Mouse (Mus musculus) midbrain, embryonic 15.5 days (tissue): ENCODE measurements around the gene Fadd. TPM values are rescaled to one million over a fixed set of nuclear protein-coding genes. Genes with fewer than 3 reads are reported as not detected.

Source experiments
- ATAC-seq: fragments of 200-750 bp; cut with Nextera tagmentation; replicated peaks from 2 replicates; pipeline ENCODE4 v1.8.0; 2017; ENCODE audit warnings: moderate TSS enrichment
- H3K27ac ChIP-seq: fragments of 300-500 bp; sonication (generic); 2 replicates; pipeline ENCODE4 v1.5.1; 2015; ENCODE audit warnings: mild to moderate bottlenecking, inconsistent platforms
- H3K27me3 ChIP-seq: fragments of 300-500 bp; sonication (generic); replicated peaks from 2 replicates; pipeline ENCODE4 v1.6.1; 2015; ENCODE audit warnings: inconsistent platforms
- H3K36me3 ChIP-seq: fragments of 300-500 bp; sonication (generic); replicated peaks from 2 replicates; pipeline ENCODE4 v1.6.1; 2015; ENCODE audit warnings: inconsistent platforms
- H3K4me1 ChIP-seq: fragments of 300-500 bp; sonication (generic); 2 replicates; pipeline ENCODE4 v1.6.1; 2015; ENCODE audit warnings: inconsistent platforms
- H3K4me2 ChIP-seq: fragments of 300-500 bp; sonication (generic); 2 replicates; pipeline ENCODE4 v1.6.1; 2015; ENCODE audit warnings: inconsistent platforms, mild to moderate bottlenecking, moderate library complexity
- H3K4me3 ChIP-seq: fragments of 300-500 bp; sonication (generic); 2 replicates; pipeline ENCODE4 v1.5.1; 2015; ENCODE audit warnings: mild to moderate bottlenecking, inconsistent platforms
- H3K9ac ChIP-seq: fragments of 300-500 bp; sonication (generic); 2 replicates; pipeline ENCODE4 v1.6.1; 2015; ENCODE audit warnings: mild to moderate bottlenecking, inconsistent platforms
- H3K9me3 ChIP-seq: fragments of 300-500 bp; sonication (generic); 2 replicates; pipeline ENCODE4 v1.6.1; 2016; ENCODE audit warnings: inconsistent platforms
- WGBS: fragments of 180-500 bp; shearing (Covaris S2); methylation state at CpG from one replicate; pipeline ENCODE4 v1.1.7; 2015; ENCODE audit warnings: mixed read lengths; 5-methylcytosine and 5-hydroxymethylcytosine counted together
- polyA plus RNA-seq: library from polyadenylated mRNA; unstranded; fragments of >200 nt; fragmentation: Nextera tagmentation; extraction: Ambion mirVana; gene quantifications from 2 replicates; pipeline ENCODE4 v1.2.1, GENCODE M21; 2015

Fadd gene
- polyA plus RNA-seq, 1 experiment from 2014 or later = 5.4 TPM

- Histone ChIP-seq H3K4me1 (peaks cover 38% of the 10 kb centered on the region), H3K27me3 (no peaks in the 10 kb centered on the region), H3K9ac (no peak overlapping the region), H3K27ac (no peak overlapping the region), H3K4me2 (no peak overlapping the region), H3K9me3 (no peaks in the 10 kb centered on the region), H3K36me3 (peaks cover 9% of the 10 kb centered on the region; the same call in 1 of the 2 replicates), H3K4me3 (no peak overlapping the region)
- ATAC-seq = no peak
- WGBS = 99% methylated on average over 2 of the region's 2 CpGs
Measured at GRCm38 (mm10) chr7:144549904-144550566, 32.2 kb downstream of the Fadd start.

GRCm38 (mm10) chr7:144545231-144545630 is 37.0 kb downstream of the Fadd start:
- Histone ChIP-seq H3K4me3 (no peak overlapping the region), H3K27me3 (no peaks in the 10 kb centered on the region), H3K9me3 (no peaks in the 10 kb centered on the region), H3K9ac (no peak overlapping the region), H3K27ac (no peak overlapping the region), H3K4me2 (no peak overlapping the region), H3K36me3 (peaks cover 2% of the 10 kb centered on the region; the same call in 1 of the 2 replicates), H3K4me1 (peaks cover 6% of the 10 kb centered on the region)
- WGBS = 89% methylated on average over 3 of the region's 3 CpGs
- no peak for ATAC-seq

- no peak overlapping the region for H3K4me2 ChIP-seq
- no peaks in the 10 kb centered on the region for H3K36me3 ChIP-seq
- H3K27me3 ChIP-seq = no peaks in the 10 kb centered on the region
- no peaks in the 10 kb centered on the region for H3K9me3 ChIP-seq
- WGBS = 94% methylated on average over 5 of the region's 5 CpGs
- H3K9ac ChIP-seq = no peak overlapping the region
- H3K27ac ChIP-seq = no peak overlapping the region
- H3K4me1 ChIP-seq = 0 out of 2 replicates have a peak, but pooled peaks cover 7% of the 10 kb centered on the region
- no peak for ATAC-seq
- no peak overlapping the region for H3K4me3 ChIP-seq
Measured at GRCm38 (mm10) chr7:144541351-144541750, 40.9 kb downstream of the Fadd start.

- no peak for ATAC-seq
- Histone ChIP-seq H3K9me3 (no peaks in the 10 kb centered on the region), H3K36me3 (no peaks in the 10 kb centered on the region), H3K4me2 (no peak overlapping the region), H3K27me3 (no peaks in the 10 kb centered on the region), H3K4me1 (0 out of 2 replicates have a peak, but pooled peaks cover 2% of the 10 kb centered on the region), H3K4me3 (no peak overlapping the region), H3K27ac (no peak overlapping the region), H3K9ac (no peak overlapping the region)
- WGBS = 62% methylated on average over 2 of the region's 2 CpGs
Measured at GRCm38 (mm10) chr7:144539146-144539545, 43.1 kb downstream of the Fadd start.

- 89% methylated on average over 4 of the region's 4 CpGs for WGBS
- H3K4me2 ChIP-seq = no peak overlapping the region
- H3K9ac ChIP-seq = no peak overlapping the region
- H3K4me1 ChIP-seq = 0 out of 2 replicates have a peak, but pooled peaks cover 2% of the 10 kb centered on the region
- H3K4me3 ChIP-seq = no peak overlapping the region
- no peak for ATAC-seq
- no peaks in the 10 kb centered on the region for H3K36me3 ChIP-seq
- H3K27me3 ChIP-seq = no peaks in the 10 kb centered on the region
- H3K9me3 ChIP-seq = no peaks in the 10 kb centered on the region
- no peak overlapping the region for H3K27ac ChIP-seq
Measured at GRCm38 (mm10) chr7:144538030-144538644, 44.1 kb downstream of the Fadd start.

- no peaks in the 10 kb centered on the region for H3K9me3 ChIP-seq
- 0 out of 2 replicates have a peak, but pooled peaks cover 2% of the 10 kb centered on the region for H3K4me1 ChIP-seq
- no peak overlapping the region for H3K4me2 ChIP-seq
- no peak for ATAC-seq
- H3K27me3 ChIP-seq = no peaks in the 10 kb centered on the region
- no peak overlapping the region for H3K27ac ChIP-seq
- no peaks in the 10 kb centered on the region for H3K36me3 ChIP-seq
- H3K4me3 ChIP-seq = no peak overlapping the region
- 92% methylated on average over 3 of the region's 3 CpGs for WGBS
- no peak overlapping the region for H3K9ac ChIP-seq
Measured at GRCm38 (mm10) chr7:144536367-144536766, 45.9 kb downstream of the Fadd start.

- no peak overlapping the region for H3K9ac ChIP-seq
- H3K27me3 ChIP-seq = no peaks in the 10 kb centered on the region
- H3K4me2 ChIP-seq = no peak overlapping the region
- no peak for ATAC-seq
- no peaks in the 10 kb centered on the region for H3K36me3 ChIP-seq
- 0 out of 2 replicates have a peak, but pooled peaks cover 2% of the 10 kb centered on the region for H3K4me1 ChIP-seq
- H3K4me3 ChIP-seq = no peak overlapping the region
- H3K9me3 ChIP-seq = no peaks in the 10 kb centered on the region
- no peak overlapping the region for H3K27ac ChIP-seq
- WGBS = 82% methylated on average over 3 of the region's 3 CpGs
Measured at GRCm38 (mm10) chr7:144534773-144535172, 47.5 kb downstream of the Fadd start.

GRCm38 (mm10) chr7:144531585-144532378 is 50.5 kb downstream of the Fadd start:
- Histone ChIP-seq H3K27me3 (no peaks in the 10 kb centered on the region), H3K9ac (no peak overlapping the region), H3K4me3 (no peak overlapping the region), H3K27ac (no peak overlapping the region), H3K4me2 (no peak overlapping the region), H3K36me3 (no peaks in the 10 kb centered on the region), H3K9me3 (no peaks in the 10 kb centered on the region), H3K4me1 (no peaks in the 10 kb centered on the region)
- 50% methylated on average over 7 of the region's 7 CpGs for WGBS
- no peak for ATAC-seq

GRCm38 (mm10) chr7:144529851-144530250 is 52.4 kb downstream of the Fadd start:
- Histone ChIP-seq H3K27ac (no peak overlapping the region), H3K4me2 (no peak overlapping the region), H3K9ac (no peak overlapping the region), H3K9me3 (no peaks in the 10 kb centered on the region), H3K4me3 (no peak overlapping the region), H3K4me1 (no peaks in the 10 kb centered on the region), H3K27me3 (no peaks in the 10 kb centered on the region), H3K36me3 (no peaks in the 10 kb centered on the region)
- WGBS = 91% methylated on average over 3 of the region's 3 CpGs
- no peak for ATAC-seq

- Histone ChIP-seq H3K4me1 (no peaks in the 10 kb centered on the region), H3K4me2 (no peak overlapping the region), H3K4me3 (no peak overlapping the region), H3K27me3 (no peaks in the 10 kb centered on the region), H3K9ac (no peak overlapping the region), H3K9me3 (no peaks in the 10 kb centered on the region), H3K36me3 (no peaks in the 10 kb centered on the region), H3K27ac (no peak overlapping the region)
- no peak for ATAC-seq
- WGBS = 54% methylated on average over 1 of the region's 1 CpGs
Measured at GRCm38 (mm10) chr7:144527723-144528221, 54.5 kb downstream of the Fadd start.
